Mouse (Mus musculus) 3T3-L1 (cell line): Measurements from ENCODE around the gene Hoxa3.

Experiments used
- DNase-seq: peaks from one replicate; pipeline ENCODE4 v3.0.0-alpha.2; 2015; ENCODE audit warnings: low read depth, low spot score

The Hoxa3 gene

GRCm38 (mm10) chr6:52232568-52232965, 19.4 kb upstream of the Hoxa3 start:
- DNase-seq = no peak

- no peak for DNase-seq
Observed at GRCm38 (mm10) chr6:52231885-52232567, 18.9 kb upstream of the Hoxa3 start.

DNA sequence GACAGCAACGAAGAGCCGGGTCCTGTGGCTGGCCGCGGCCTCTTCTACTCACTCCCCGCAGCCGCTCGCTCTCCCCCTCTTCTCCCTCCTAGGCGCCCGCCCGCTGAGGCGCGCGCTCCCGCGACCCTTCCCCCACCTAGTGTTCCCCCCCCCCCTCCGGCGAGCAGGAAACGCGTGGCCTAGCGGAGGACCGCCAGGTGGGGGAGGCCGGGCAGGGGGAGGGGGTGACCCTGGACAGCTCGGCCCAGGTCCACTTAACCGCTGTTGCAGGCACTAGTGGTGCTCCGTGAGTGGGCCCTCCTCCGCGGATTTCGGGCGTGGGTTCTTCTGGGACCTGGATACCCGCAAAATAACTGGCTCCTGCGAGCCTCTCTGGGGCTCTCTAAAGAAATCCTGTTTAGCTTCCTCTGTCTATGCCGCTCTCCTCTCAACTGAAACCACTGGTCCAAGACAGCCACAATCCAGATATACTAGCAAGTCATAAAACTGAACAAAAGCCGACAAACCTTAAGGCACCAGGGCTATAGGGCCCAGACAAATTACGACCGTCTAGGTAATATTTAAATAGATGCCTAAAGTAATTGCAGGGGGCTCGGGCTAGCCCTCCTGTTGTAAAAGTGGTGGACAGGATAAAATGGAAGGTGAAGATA, 17.5 kb upstream of the Hoxa3 start, which contains the start of gene Hoxa9:
Hoxa9 (minus strand) TSS at position 574 of the 650 bp plus-strand sequence.
- DNase-seq = no peak

DNA sequence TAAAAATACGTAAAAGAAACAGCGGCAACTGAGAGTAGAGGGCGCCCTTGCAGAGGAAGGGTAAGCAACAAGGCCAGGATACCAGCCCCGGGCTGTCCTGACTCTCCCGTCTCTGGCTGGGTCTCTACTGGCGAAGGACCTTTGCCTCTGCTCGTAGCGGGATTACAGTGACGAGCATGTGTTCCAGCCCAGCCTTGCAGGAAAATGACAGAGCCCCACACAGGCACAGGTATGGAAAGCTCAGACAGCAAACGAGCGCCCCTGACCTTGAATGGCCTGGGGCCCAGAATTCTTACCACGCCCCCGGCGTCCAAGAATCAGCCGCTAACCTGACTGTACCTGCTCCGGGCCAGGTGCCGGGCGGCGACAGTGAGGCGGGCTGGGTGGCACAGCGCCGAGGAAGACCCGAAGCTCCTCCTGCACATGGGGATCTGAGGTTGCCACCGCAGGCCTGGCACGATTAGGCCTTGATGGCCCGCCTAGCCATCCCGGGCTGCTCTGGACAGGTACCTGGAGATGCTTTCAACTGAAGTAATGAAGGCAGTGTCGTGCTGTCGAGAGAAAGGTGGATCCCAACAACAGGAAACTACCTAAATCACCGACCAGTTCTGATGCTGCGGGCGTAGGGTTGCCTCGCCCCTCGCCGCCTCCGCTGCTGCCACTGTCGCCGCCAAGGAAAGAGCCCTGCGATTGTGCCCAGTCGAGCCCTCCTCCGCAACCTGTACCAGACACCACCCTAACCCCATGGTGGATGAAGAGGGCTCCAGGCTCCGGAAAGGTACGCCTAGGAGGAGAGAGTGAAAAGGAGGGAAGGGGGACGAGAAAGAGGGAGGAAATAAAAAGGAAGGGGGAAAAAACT, 16.7 kb upstream of the Hoxa3 start:
- no peak for DNase-seq

GRCm38 (mm10) chr6:52228475-52229465, 15.6 kb upstream of the Hoxa3 start:
- DNase-seq = no peak

GRCm38 (mm10) chr6:52227470-52228222, 14.5 kb upstream of the Hoxa3 start:
- DNase-seq = peak; percentile 27

- no peak for DNase-seq
Observed at GRCm38 (mm10) chr6:52226569-52227257, 13.6 kb upstream of the Hoxa3 start.

DNA sequence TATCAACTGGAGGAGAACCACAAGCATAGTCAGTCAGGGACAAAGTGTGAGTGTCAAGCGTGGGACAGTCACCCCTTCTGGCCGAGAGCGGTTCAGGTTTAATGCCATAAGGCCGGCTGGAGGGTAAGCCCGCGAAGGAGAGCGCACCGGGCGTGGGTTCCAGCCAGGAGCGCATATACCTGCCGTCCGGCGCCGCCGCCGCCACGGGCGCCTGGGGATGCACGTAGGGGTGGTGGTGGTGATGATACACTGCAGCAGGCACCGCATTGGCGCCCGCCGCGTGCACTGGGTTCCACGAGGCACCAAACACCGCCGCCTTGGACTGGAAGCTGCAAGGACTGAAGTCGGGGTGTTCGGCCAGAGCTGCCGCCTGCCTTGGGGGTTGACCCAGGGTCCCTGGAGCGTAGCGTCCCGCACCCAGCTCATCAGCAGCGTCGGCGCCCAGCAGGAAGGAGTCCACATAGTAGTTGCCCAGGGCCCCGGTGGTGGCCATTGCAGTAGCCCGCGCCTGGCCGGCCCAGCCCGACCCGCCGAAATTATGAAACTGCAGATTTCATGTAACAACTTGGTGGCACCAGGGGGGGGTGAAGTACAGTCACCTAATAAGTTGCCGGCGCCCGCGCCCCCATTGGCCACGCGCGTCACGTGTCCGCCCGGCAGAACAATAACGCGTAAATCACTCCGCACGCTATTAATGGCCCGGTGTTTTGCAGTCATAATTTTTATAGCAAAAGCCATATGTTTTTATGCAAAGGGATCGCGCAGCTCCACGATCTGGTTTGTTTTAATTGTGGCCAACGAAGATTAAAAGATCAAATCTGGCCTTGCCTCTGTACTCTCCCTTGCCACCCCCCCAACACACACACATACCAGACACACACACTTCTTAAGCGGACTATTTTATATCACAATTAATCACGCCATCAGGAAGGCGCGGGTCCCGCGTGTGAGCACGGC, 12.8 kb upstream of the Hoxa3 start:
- no peak for DNase-seq

- DNase-seq = no peak
Observed at GRCm38 (mm10) chr6:52224895-52225611, 11.9 kb upstream of the Hoxa3 start.

DNA sequence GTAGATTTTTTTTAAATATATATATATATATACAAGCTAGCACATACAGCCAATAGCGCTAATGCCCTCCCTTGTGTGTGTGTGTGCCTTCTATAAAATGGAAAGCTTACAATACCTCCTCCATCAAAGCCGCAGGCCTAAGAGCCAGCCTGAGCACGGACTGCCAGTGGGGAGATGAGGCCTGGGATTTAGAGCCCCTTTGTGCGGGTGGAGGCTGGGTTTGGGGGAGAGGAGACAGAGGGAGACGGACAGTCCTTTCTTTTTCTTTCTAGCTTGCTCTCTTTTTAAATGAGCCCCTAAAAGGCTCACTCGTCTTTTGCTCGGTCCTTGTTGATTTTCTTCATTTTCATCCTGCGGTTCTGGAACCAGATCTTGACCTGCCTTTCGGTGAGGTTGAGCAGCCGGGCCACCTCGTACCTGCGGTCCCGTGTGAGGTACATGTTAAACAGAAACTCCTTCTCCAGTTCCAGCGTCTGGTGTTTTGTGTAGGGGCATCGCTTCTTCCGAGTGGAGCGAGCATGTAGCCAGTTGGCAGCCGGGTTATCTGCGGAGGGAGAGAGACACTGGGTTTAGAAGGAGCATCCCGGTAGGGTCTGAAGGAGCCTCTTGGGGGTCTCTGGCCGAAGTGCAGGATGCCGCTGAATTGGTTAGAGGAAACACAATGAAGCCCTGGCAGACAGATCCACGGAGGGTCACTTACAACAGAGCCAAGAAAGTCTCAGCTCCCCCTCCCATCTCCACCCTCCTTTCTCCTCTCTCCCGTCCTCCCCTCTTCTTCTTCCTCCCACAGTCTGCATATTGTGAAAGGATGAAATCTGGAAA, 11.0 kb upstream of the Hoxa3 start:
- DNase-seq = no peak

DNA sequence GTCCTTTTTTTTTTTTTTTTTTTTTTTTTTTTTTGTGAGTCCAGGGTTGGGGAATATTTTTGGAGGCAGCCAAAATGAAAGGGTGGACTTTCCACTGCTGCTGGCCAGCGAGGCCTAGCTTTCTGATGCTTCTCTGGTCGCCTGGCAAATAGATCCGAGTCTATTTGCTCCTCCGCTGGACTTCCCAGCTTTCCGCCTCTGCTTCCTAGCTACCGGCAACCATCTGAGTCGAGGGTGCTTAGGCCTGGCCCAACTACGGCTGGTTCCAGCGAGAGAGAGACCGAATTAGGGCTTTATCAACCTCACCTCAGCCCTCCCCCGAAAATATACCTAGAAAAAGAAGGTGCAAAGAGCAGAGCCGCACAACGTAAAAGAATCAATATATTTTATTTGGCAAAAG, 9.6 kb upstream of the Hoxa3 start:
- no peak for DNase-seq

DNA sequence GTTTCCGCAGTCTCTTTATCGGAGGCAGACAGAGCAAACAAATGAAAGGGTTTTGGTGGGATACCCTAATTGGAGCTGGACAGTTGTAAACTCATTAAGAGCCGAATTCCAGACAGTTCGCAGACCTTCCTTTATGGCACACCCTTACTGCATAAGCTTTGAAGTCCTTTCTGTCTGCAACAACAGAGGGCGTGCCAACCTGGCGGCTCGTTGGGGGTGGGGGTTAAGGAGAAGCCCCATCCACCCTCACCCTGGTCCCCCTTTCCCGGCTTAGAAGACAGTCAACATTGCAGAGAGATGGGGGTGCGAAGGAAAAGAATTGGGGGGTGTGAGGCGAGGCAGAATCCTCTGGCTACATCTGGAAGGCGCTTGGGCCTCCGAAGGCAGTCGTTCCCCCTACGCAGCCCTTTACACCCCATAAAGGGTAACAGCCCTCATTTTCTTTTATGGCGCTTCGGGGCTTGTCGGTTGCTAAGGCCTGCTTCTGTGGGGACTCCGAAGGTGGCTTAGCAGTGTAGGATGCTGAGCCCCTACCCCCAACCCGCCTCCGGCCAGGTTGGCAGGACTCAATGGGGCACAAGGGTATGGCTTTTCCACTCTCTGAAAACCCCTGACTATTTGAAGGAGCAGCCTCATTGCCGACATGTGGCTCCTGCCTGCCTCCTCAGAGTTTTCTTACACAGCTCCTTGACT, 9.0 kb upstream of the Hoxa3 start:
- DNase-seq = no peak

DNA sequence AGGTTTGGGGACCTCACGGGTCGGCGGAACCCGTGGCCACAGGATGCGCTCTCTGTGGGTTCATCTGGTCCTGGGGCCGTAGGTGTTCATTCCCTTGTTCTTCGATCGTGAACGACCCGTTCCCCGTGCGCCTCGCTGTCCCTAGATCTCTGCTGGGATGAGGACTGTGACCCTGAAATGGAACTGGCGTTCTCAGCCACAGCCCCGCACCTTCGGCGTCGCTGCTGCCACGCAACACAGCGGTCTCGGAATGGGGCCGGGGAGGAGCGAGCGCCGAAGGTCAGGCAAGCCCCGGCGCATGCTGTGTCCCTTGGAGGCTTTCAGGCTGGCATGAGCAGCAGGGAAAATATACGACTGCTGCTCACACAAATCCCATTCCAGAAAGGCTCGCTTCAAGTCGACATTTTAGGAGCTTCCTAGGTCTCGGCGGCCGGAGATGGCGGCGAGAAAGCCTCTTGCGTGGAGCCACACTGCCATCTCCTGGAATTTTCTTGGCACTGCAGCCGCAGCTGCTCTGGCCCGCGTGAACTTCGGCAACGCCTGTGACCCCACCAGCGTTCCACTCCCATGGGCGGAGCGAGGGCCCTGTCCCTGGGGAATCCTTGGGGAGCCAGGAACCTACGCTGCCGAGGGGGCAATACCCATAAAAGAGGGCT, 8.3 kb upstream of the Hoxa3 start, which contains the start of gene Hoxa7:
Hoxa7 (minus strand) TSS at position 518 of the 656 bp plus-strand sequence.
- peak; percentile 89 for DNase-seq

- no peak for DNase-seq
Observed at GRCm38 (mm10) chr6:52220865-52221310, 7.8 kb upstream of the Hoxa3 start.

- DNase-seq = no peak
Observed at GRCm38 (mm10) chr6:52220003-52220864, 7.1 kb upstream of the Hoxa3 start.
